Mouse (Mus musculus): ENCODE measurements around the gene Rere. TPM values are rescaled to one million over a fixed set of nuclear protein-coding genes. Genes with fewer than 3 reads are reported as not detected.

The Rere gene
- polyA plus RNA-seq, 1 experiment from 2014 or later, result 41.2 TPM

DNA sequence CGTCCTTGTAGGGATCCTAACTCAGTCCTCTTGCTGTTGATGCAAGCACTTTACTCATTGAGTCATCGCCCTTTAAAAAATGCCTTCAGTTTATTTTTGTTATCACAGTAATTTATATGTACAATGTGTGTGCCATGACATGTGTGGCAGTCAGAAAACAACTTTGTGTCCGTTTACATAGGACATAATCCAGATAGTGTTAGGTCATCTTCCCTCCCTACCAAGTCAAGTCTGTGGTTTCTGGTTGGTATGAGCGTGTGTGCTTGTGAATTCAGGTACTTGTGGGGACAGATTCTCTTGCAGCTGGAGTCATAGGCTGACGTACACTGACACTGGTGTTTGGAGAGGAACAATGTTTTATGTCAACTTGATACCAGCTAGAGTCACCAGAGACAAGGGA is 74.4 kb downstream of the Rere start:
- no peak for ATAC-seq (ENCODE audit: low read depth)
- Histone ChIP-seq H3K27ac (replicated peaks) (no peak overlapping the region), H3K4me2 (no peak overlapping the region), H3K27me3 (no peaks in the 10 kb centered on the region), H3K4me1 (replicated peaks) (peaks cover 22% of the 10 kb centered on the region), H3K4me3 (no peak overlapping the region), H3K9ac (no peak overlapping the region), H3K36me3 (no peaks in the 10 kb centered on the region), H3K9me3 (no peaks in the 10 kb centered on the region)
- 89% methylated on average over 5 of the region's 5 CpGs for WGBS

DNA sequence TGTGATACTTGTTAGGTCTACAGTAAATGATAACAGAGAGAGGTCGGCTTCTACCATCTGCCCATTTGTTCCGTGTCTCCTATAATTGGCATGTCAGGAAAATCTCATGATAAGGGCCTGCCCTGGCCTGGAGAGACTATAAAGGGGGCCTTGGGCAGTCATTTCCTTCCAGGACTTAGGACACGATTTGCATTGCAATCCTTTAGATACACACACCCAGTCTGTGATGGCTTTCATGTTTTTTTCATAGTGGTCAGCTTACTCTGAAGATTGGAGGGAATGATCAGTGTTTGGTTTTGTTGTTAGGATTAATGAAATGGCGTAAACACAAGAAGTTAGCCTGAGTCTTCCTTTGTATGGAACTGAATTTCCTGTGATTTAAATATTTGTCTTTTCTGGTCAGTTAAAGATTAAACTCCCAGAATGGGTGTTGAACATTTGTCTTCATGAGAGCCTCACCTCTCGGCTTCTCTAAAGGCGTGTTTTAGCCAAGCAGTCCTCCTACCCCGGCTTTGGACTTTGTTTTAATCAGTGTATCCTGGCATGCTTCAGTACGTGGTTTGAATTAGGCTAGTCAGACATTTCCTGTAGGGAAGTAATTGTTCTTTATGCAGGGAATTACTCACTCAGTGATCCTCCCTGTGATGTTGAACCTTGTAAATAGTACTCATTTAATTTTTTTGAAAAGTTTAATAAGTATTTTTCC is 80.7 kb downstream of the Rere start:
- ATAC-seq (ENCODE audit: low read depth), result no peak
- no peaks in the 10 kb centered on the region for H3K27me3 ChIP-seq
- H3K9me3 ChIP-seq, result no peaks in the 10 kb centered on the region
- no peaks in the 10 kb centered on the region for H3K36me3 ChIP-seq
- H3K27ac ChIP-seq (replicated peaks), result 0 out of 2 replicates have a peak overlapping the region, but pooled peaks have one; percentile 29
- no peak overlapping the region for H3K4me3 ChIP-seq
- 19% methylated on average over 8 of the region's 8 CpGs for WGBS
- H3K9ac ChIP-seq, result no peak overlapping the region
- no peak overlapping the region for H3K4me2 ChIP-seq
- H3K4me1 ChIP-seq (replicated peaks), result peaks cover 28% of the 10 kb centered on the region

DNA sequence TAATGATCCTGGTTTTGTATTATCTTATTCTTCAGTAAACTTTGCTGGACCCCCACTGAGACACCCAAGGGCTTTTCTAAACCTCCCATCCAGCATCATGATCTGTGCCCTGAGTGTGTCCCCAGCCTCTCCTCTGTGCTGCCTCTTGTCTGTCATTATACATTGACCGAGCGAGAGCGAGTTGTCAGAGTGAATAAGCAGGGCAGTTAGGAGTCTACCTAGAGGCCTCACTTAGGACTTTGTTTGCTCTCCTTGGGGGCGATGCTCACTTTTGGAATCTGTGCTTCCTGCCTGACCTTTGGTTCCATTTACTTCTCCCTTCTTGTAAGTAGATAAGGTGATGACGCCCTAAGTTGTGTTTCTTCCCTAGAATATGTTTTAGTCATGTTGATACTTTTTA is 81.4 kb downstream of the Rere start:
- no peaks in the 10 kb centered on the region for H3K36me3 ChIP-seq
- WGBS, result 46% methylated on average over 5 of the region's 5 CpGs
- H3K27me3 ChIP-seq, result no peaks in the 10 kb centered on the region
- no peak overlapping the region for H3K4me3 ChIP-seq
- no peaks in the 10 kb centered on the region for H3K9me3 ChIP-seq
- peaks cover 28% of the 10 kb centered on the region for H3K4me1 ChIP-seq (replicated peaks)
- no peak overlapping the region for H3K27ac ChIP-seq (replicated peaks)
- H3K9ac ChIP-seq, result no peak overlapping the region
- no peak overlapping the region for H3K4me2 ChIP-seq
- ATAC-seq (ENCODE audit: low read depth), result no peak

DNA sequence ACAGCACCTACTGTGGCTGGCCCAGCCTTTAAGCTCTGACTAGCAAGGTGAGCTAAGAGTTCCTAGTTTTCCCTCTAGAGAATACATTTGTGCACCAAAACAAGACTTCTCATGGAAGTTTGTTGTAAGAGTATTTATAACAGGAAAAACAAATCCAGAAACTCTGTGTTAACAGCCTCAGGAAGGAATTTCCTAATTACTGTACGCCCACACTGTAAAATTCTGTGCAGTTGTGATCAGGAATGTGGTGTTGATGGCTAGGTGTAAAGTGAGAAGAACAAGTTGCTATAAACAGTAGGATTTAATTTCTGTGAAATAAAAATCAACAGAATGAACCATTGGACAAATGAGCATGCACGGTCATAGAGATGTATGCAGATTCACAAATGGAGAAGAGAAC is 83.3 kb downstream of the Rere start:
- Histone ChIP-seq H3K4me2 (no peak overlapping the region), H3K9me3 (no peaks in the 10 kb centered on the region), H3K27me3 (no peaks in the 10 kb centered on the region), H3K27ac (replicated peaks) (no peak overlapping the region), H3K4me1 (replicated peaks) (peaks cover 42% of the 10 kb centered on the region), H3K4me3 (no peak overlapping the region), H3K9ac (no peak overlapping the region), H3K36me3 (no peaks in the 10 kb centered on the region)
- ATAC-seq (ENCODE audit: low read depth), result no peak
- WGBS, result 93% methylated on average over 2 of the region's 2 CpGs

DNA sequence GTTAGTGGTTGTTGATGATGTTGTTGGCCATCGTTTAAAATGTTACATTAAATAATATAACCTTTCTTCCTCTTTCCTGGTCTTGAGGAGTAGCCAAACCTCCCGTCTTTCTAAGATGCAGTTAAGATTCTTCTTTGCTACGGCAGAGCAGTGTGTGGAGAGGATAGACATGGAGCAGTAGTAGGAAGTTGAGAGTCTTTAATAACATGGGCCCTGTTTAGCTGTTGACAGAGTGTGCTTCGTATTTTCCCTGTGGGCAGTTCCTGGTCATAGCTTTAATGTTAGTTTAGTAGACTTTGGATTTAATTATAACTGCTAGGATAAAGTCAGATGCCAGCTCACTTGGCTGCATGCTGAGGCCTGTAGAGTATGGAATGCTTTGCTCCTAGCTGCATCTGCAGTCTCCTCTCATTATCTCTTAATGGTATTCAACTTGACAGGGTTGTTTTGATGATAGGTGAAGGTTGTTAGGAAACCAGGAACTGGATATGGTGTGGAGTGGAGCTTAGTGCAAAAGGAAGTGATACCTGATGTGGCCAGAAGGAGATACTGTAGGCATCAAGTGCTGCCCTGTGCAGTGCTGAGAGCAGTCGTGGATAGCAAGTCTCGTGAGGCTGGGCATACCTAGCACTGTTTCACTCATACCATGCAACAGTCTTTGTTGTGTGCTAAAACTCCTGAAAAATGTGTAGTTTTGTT is 85.2 kb downstream of the Rere start:
- Histone ChIP-seq H3K9me3 (no peaks in the 10 kb centered on the region), H3K4me1 (replicated peaks) (peaks cover 52% of the 10 kb centered on the region), H3K27me3 (no peaks in the 10 kb centered on the region), H3K27ac (replicated peaks) (no peak overlapping the region), H3K4me3 (no peak overlapping the region), H3K4me2 (no peak overlapping the region), H3K9ac (no peak overlapping the region), H3K36me3 (no peaks in the 10 kb centered on the region)
- ATAC-seq (ENCODE audit: low read depth), result no peak
- WGBS, result 78% methylated on average over 6 of the region's 6 CpGs

DNA sequence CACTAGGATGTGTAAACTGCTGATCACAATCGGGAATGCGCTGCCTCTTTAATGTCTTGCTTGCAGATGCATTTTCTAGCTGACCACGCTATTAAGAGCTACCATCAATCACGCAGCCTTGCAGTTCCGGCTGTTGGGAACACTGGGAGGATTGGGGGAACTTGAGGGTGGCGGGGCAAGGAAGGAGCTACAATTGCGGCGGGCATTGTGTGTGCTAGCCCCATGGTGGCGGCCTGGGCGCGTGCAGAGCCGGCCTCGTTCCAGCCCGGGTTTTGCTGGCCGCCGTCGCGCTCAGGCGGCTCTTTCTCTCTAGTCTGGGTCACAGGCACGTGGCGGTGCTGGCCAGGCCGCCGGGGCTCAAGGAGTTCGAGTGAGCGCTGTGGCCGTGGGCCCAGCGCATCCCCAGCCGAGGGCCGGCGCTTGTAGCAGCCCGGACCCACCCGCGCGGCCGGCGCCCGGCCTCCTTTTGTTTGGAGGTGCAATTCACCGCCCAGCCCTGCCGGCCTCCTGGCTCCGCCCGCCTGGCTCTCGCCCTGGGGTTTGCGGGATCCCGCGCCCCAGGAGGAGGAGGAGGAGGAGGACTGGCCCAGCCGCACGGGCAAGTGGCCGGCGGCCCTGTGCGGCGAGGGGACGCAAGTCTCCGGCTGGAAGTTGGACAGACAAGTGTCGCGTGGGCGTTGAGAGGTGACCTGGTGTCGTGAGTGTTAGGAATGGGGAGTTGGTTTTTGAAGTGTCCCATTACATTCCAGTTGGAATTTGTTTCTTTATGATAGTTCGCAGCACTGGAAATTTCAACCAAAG is 90.3 kb downstream of the Rere start:
- peak; percentile 85 for ATAC-seq (ENCODE audit: low read depth)
- Histone ChIP-seq H3K4me3 (peak overlapping the region; percentile 50), H3K27me3 (no peaks in the 10 kb centered on the region), H3K36me3 (no peaks in the 10 kb centered on the region), H3K9ac (peak overlapping the region; percentile 86), H3K4me2 (peak overlapping the region; percentile 85), H3K4me1 (replicated peaks) (peaks cover 82% of the 10 kb centered on the region), H3K9me3 (no peaks in the 10 kb centered on the region), H3K27ac (replicated peaks) (peak overlapping the region; percentile 94)
- 0% methylated on average over 53 of the region's 58 CpGs for WGBS

DNA sequence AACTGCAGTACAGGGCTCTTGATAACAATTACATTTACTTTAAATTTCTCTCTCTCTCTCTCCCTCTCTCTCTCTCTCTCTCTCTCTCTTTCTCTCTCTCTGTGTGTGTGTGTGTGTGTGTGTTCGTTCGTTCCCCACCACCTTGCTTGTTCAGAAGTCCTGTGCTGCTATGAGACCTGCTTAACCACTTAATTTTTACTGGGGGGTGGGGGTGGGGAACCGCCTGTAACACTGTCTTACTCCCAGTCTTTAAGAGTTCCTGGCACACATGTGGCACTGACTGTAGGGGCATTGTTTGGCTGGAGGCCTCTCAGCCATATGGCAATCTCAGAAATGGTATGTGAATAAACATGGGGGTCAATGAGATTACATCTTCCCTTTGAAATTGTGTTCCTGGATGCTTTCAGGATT is 91.2 kb downstream of the Rere start:
- peaks cover 84% of the 10 kb centered on the region for H3K4me1 ChIP-seq (replicated peaks)
- 7% methylated on average over 3 of the region's 3 CpGs for WGBS
- ATAC-seq (ENCODE audit: low read depth), result peak; percentile 28; the same call in 1 of the 2 replicates
- H3K9me3 ChIP-seq, result no peaks in the 10 kb centered on the region
- H3K9ac ChIP-seq, result peak overlapping the region; percentile 86
- no peaks in the 10 kb centered on the region for H3K36me3 ChIP-seq
- no peaks in the 10 kb centered on the region for H3K27me3 ChIP-seq
- peak overlapping the region; percentile 85 for H3K4me2 ChIP-seq
- H3K27ac ChIP-seq (replicated peaks), result peak overlapping the region; percentile 94
- H3K4me3 ChIP-seq, result peak overlapping the region; percentile 50

DNA sequence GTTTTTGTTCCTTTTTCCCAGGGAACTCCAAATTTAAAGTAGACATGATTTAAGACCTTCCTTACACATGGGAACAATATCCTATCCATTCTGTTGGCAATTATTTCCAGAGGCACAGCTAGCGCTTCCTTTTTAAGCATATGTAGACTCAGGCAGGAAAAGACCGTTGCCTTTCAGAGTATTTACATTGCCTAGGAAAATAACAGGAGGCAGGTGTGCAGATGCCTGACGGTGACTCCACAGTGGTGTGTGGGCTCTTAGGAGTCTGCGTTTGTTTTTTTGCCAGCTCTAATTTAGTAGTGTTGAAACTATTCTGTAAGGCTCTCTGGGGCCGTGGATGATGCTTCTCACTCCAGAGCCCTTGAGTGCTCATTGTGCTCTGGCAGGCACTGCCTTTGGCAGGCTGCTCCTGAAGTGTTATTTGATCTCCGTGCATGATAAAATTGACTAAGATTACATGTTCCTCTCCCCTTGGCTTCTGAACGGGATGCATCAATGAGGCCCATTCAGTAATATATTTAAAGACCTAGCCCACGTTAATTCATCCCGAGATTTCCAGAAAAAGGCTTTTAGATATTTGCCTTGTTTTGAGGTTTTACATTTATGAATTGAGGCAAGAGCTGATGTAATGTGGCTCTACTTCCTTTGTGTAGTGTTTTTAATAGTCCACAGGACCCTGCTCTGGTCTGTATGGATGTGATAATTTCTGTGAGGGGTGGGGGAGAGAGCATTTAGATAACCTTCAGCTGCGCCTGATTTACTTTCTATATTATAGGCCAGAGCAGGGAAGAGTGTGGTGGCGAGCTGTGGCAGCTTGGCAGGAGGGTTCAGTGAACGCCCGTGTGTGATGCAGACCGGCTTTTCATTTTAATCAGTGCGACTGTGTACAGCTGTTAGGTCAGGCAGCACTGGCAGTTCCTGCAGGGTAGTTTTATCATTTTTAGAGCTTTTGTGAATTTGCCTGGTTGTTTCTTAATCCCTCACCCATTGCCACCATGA is 92.0 kb downstream of the Rere start:
- Histone ChIP-seq H3K9me3 (no peaks in the 10 kb centered on the region), H3K4me2 (peak overlapping the region; percentile 85), H3K36me3 (no peaks in the 10 kb centered on the region), H3K4me1 (replicated peaks) (peaks cover 90% of the 10 kb centered on the region), H3K4me3 (peak overlapping the region; percentile 50), H3K27me3 (no peaks in the 10 kb centered on the region), H3K27ac (replicated peaks) (peak overlapping the region; percentile 94), H3K9ac (peak overlapping the region; percentile 86)
- ATAC-seq (ENCODE audit: low read depth), result peak; percentile 52
- WGBS, result 2% methylated on average over 15 of the region's 15 CpGs

DNA sequence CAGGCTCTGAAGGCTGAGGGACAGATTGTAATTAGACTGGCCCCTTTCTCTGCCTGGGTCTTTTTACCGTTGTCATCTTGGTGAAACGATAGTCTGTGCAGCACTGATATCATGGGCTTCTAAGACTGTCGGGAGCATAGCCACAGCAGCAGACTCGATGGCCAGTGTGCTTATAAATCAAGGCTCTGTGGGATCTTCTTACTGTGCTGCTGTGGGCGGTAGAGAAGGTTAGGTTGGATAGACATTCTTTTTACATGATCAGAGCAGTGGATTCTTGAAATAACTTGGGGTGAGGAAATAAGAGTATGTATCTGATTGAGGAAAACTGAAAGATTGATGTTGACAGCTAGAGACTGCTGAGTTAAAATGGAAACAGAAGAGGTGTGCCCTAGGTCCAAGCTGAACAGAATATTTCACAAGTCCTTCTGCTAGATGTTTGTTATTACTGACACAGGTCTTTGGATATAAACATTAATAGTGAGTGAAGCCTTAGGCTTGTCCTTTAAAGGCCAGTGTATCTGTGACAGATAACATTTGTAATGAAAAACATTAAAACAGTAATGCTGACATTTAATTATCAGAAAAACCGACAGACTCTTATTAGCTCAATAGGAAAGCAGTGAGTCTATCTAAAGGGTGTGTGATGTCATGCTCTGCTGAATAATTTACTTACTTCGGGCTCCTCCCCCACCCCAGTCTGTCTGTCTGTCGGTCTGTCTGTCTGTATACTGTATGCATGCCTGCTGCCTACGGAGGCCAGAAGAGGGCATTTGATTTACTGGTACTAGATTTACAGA is 93.4 kb downstream of the Rere start:
- no peaks in the 10 kb centered on the region for H3K9me3 ChIP-seq
- no peaks in the 10 kb centered on the region for H3K36me3 ChIP-seq
- 15% methylated on average over 9 of the region's 9 CpGs for WGBS
- ATAC-seq (ENCODE audit: low read depth), result no peak
- H3K27ac ChIP-seq (replicated peaks), result peak overlapping the region; percentile 94
- H3K4me1 ChIP-seq (replicated peaks), result peaks cover 89% of the 10 kb centered on the region
- peak overlapping the region; percentile 63 for H3K9ac ChIP-seq
- H3K27me3 ChIP-seq, result no peaks in the 10 kb centered on the region
- peak overlapping the region; percentile 85 for H3K4me2 ChIP-seq
- no peak overlapping the region for H3K4me3 ChIP-seq

DNA sequence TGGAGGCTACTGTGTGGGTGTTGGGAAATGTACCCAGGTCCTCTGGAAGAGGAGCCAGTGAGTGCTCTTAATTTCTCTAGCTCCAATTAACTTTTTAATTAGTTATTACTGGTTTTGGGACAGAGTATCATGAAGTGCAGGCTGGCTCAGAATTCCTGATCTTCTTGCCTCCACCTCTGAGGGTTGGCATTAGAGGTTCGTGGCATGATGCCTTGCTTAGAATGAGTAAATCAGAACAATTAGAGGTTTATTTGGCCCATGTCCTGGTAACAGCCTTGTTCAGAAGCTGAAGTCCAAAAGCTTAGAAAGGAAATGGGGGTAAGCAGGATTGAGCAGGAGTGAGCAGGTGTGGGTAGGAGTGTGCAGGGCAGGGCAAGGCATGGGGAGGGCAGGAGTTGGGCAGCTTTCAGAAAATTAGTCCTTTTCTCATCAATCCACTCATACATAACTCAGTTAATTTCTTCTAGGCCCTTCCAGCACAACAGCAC is 94.0 kb downstream of the Rere start:
- no peak for ATAC-seq (ENCODE audit: low read depth)
- Histone ChIP-seq H3K36me3 (no peaks in the 10 kb centered on the region), H3K27ac (replicated peaks) (peak overlapping the region; percentile 94), H3K4me1 (replicated peaks) (peaks cover 88% of the 10 kb centered on the region), H3K9ac (no peak overlapping the region), H3K27me3 (no peaks in the 10 kb centered on the region), H3K9me3 (no peaks in the 10 kb centered on the region), H3K4me2 (peak overlapping the region; percentile 85; the same call in 1 of the 2 replicates), H3K4me3 (no peak overlapping the region)
- WGBS, result 57% methylated on average over 1 of the region's 1 CpGs
